Mouse (Mus musculus): ENCODE measurements around the gene Rab12.

DNA sequence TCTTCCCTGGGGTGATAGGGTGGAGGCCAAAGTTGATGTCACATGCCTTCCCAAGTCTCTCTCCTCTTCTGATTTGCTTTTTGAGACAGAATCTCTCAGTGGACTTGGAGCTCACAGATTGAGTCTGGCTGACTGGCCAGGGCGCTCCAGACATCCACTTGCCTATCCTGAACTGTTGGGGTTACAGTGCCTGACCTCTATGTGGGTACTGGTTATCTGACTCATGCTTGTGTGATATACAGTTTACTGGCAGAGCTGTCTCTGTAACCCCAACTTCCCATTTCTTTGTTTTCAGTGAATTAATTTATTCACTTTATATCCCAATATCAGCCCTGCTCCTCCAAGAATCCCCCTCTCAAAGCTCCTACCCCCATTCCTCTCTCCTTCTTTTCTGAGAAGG lies 12.8 kb upstream of the Rab12 start:
- TF ChIP-seq TAL1 (conservative IDR thresholded peaks at IDR 0.05; ENCODE audit: low read depth, low read length) (no peak), GATA1 (IDR thresholded peaks at IDR 0.05; ENCODE audit: borderline replicate concordance, low read length) (no peak), CTCF (IDR thresholded peaks at IDR 0.05; ENCODE audit: low read depth, low read length) (no peak), POLR2AphosphoS5 (IDR thresholded peaks at IDR 0.05; ENCODE audit: insufficient replicate concordance, low read depth, low read length) (no peak), GATA2 (IDR thresholded peaks at IDR 0.05; ENCODE audit: borderline replicate concordance, low read depth, low read length) (no peak)

Data from G1E (cell line).